10 mouse cellular contexts compared by ENCODE assay signal in the genomic region with DNA sequence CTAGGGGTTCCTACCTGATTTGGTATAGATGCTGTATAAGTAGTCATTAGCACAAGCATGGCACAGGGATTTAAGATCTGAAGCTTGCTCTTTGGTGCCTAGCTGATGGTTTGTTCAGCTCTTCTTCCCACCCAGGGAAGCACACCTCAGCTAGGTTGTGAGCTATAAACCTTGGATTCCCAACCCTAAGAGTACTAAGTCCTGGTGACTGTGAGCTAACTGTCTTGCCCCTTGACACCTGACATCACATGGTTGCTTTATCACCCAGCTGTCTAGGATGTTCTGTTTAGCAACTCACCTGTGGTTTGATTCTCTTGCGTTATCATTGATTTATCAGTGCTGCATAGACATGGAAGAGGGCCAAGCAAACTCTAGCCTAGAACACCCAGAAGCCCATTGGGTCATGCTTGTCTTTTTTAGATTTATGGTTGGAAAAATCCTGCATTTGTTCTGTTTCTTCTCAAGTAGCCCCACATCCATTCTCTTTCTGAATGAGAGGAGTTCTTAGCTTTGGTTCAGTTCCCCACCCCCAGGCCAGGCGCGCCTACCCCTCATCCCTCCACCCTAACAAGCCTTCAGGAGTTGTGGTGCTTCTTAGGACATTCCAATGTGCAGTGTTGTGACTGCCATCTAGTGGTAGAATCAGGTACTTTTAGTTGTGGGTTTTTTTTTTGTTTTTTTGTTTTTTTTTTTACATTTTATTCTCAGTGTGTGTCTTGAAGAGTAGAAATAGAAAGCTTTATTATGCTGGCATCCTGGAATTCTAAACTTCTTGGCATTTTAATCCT.
DNase-seq lines count a peak whose midpoint lies in the region; ATAC-seq and TF ChIP-seq lines count a peak whose summit lies in the region.
"Had no signal": no experiment of that assay in that cellular context is flagged by ENCODE, and none has a peak within 500 bp of the region (broad histone marks: within the 10 kb centered on the region; RNA-seq: fewer than 3 reads in every experiment).

No protein-coding gene starts in this region.

- H3K4me1 ChIP-seq in liver, postnatal 0 days (ENCODE audit: insufficient read depth): no peaks in the 10 kb centered on the region
- H3K4me1 ChIP-seq in liver, embryonic 12.5 days: no peaks in the 10 kb centered on the region
- H3K4me1 ChIP-seq in neural tube, embryonic 14.5 days (ENCODE audit: control insufficient read depth, insufficient read depth, low read length): no peaks in the 10 kb centered on the region
- H3K4me1 ChIP-seq in hindbrain, embryonic 12.5 days: no peaks in the 10 kb centered on the region
- H3K4me1 ChIP-seq: heart, embryonic 13.5 days had no signal

- no peaks in the 10 kb centered on the region for H3K27me3 ChIP-seq in liver, postnatal 0 days (ENCODE audit: insufficient read depth, low read length)
- H3K27me3 ChIP-seq in liver, embryonic 12.5 days (replicated peaks): no peaks in the 10 kb centered on the region
- no peaks in the 10 kb centered on the region for H3K27me3 ChIP-seq in neural tube, embryonic 14.5 days (ENCODE audit: control insufficient read depth, insufficient read depth, low read length)
- H3K27me3 ChIP-seq in hindbrain, embryonic 12.5 days: no peaks in the 10 kb centered on the region
- H3K27me3 ChIP-seq: heart, embryonic 13.5 days had no signal

- H3K4me2 ChIP-seq in liver, postnatal 0 days (ENCODE audit: low read depth, low read length): no peak overlapping the region
- H3K4me2 ChIP-seq in liver, embryonic 12.5 days: no peak overlapping the region
- H3K4me2 ChIP-seq in neural tube, embryonic 14.5 days (ENCODE audit: low read depth, low read length): no peak overlapping the region
- H3K4me2 ChIP-seq in hindbrain, embryonic 12.5 days (replicated peaks): no peak overlapping the region
- H3K4me2 ChIP-seq: heart, embryonic 13.5 days had no signal

- WGBS in liver, postnatal 0 days (ENCODE audit: insufficient replicate concordance): 33% methylated on average over 3 of the region's 3 CpGs
- 19% methylated on average over 3 of the region's 3 CpGs for WGBS in liver, embryonic 12.5 days (ENCODE audit: insufficient replicate concordance)
- WGBS in neural tube, embryonic 14.5 days: 37% methylated on average over 3 of the region's 3 CpGs
- WGBS in hindbrain, embryonic 12.5 days: 45% methylated on average over 3 of the region's 3 CpGs

- H3K27ac ChIP-seq in liver, postnatal 0 days (ENCODE audit: low read depth): no peak overlapping the region
- H3K27ac ChIP-seq in liver, embryonic 12.5 days: no peak overlapping the region
- no peak overlapping the region for H3K27ac ChIP-seq in neural tube, embryonic 14.5 days (ENCODE audit: low read depth, low read length)
- H3K27ac ChIP-seq in hindbrain, embryonic 12.5 days: no peak overlapping the region
- H3K27ac ChIP-seq: heart, embryonic 13.5 days had no signal

- no peaks in the 10 kb centered on the region for H3K9me3 ChIP-seq in liver, postnatal 0 days (ENCODE audit: low read length)
- H3K9me3 ChIP-seq in liver, embryonic 12.5 days (replicated peaks): no peaks in the 10 kb centered on the region
- no peaks in the 10 kb centered on the region for H3K9me3 ChIP-seq in neural tube, embryonic 14.5 days (ENCODE audit: control insufficient read depth, low read length)
- H3K9me3 ChIP-seq in hindbrain, embryonic 12.5 days (replicated peaks): no peaks in the 10 kb centered on the region
- H3K9me3 ChIP-seq: heart, embryonic 13.5 days had no signal

- peak; percentile 27 for DNase-seq in adrenal gland, postnatal 10 days
- DNase-seq in adrenal gland, postnatal 25 days: no peak
- no peak for DNase-seq in liver, postnatal 0 days
- peak; percentile 74 for DNase-seq in adipocyte (ENCODE audit: low spot score)

- no peak for ATAC-seq in liver, postnatal 0 days
- no peak for ATAC-seq in liver, embryonic 12.5 days
- ATAC-seq in granulocyte monocyte progenitor cell, adult 5-6 weeks (replicated peaks; ENCODE audit: poor library complexity, severe bottlenecking): peak; percentile 81
- ATAC-seq in neural tube, embryonic 14.5 days (ENCODE audit: low read depth): peak; percentile 76; the same call in 1 of the 2 replicates
- ATAC-seq in hindbrain, embryonic 12.5 days (ENCODE audit: low FRiP score): no peak; the same call in 1 of the 2 replicates

- H3K36me3 ChIP-seq in liver, postnatal 0 days (replicated peaks; ENCODE audit: insufficient read depth, low read length): no peaks in the 10 kb centered on the region
- H3K36me3 ChIP-seq in liver, embryonic 12.5 days: no peaks in the 10 kb centered on the region
- no peaks in the 10 kb centered on the region for H3K36me3 ChIP-seq in neural tube, embryonic 14.5 days (ENCODE audit: control insufficient read depth, insufficient read depth, low read length)
- H3K36me3 ChIP-seq in hindbrain, embryonic 12.5 days: no peaks in the 10 kb centered on the region
- H3K36me3 ChIP-seq: heart, embryonic 13.5 days had no signal

- TF ChIP-seq CTCF in liver, postnatal 0 days (IDR thresholded peaks at IDR 0.05; ENCODE audit: low read depth): peak; percentile 79

- no peak for TF ChIP-seq EP300 in liver, postnatal 0 days (IDR thresholded peaks at IDR 0.05; ENCODE audit: low read depth)

- H3K4me3 ChIP-seq in liver, postnatal 0 days (ENCODE audit: low read depth, low read length): no peak overlapping the region
- no peak overlapping the region for H3K4me3 ChIP-seq in liver, embryonic 12.5 days
- H3K4me3 ChIP-seq in neural tube, embryonic 14.5 days (ENCODE audit: low read depth, low read length): no peak overlapping the region
- no peak overlapping the region for H3K4me3 ChIP-seq in hindbrain, embryonic 12.5 days
- H3K4me3 ChIP-seq: heart, embryonic 13.5 days; myocyte had no signal

- H3K9ac ChIP-seq in liver, postnatal 0 days (replicated peaks): no peak overlapping the region
- no peak overlapping the region for H3K9ac ChIP-seq in liver, embryonic 12.5 days
- no peak overlapping the region for H3K9ac ChIP-seq in neural tube, embryonic 14.5 days (replicated peaks; ENCODE audit: low read depth, low read length)
- no peak overlapping the region for H3K9ac ChIP-seq in hindbrain, embryonic 12.5 days
- H3K9ac ChIP-seq: heart, embryonic 13.5 days had no signal

Comparison
In these comparisons a context has a peak if more than half of its experiments do, and no peak if none do; other contexts are left out.
1. DNase-seq: peak in adrenal gland, postnatal 10 days (single experiment) and adipocyte (single experiment); none in adrenal gland, postnatal 25 days (single experiment) and liver, postnatal 0 days (single experiment).
2. ATAC-seq: peak in granulocyte monocyte progenitor cell, adult 5-6 weeks (single experiment) and neural tube, embryonic 14.5 days (single experiment); none in liver, postnatal 0 days (single experiment), liver, embryonic 12.5 days (single experiment) and hindbrain, embryonic 12.5 days (single experiment).